Mouse (Mus musculus): ENCODE data around the gene Prr29.

The Prr29 gene

GRCm38 (mm10) chr11:106410011-106410410 lies 44.7 kb downstream of the Prr29 start:
- no peak for DNase-seq (ENCODE audit: extremely low spot score, low spot score)

DNA sequence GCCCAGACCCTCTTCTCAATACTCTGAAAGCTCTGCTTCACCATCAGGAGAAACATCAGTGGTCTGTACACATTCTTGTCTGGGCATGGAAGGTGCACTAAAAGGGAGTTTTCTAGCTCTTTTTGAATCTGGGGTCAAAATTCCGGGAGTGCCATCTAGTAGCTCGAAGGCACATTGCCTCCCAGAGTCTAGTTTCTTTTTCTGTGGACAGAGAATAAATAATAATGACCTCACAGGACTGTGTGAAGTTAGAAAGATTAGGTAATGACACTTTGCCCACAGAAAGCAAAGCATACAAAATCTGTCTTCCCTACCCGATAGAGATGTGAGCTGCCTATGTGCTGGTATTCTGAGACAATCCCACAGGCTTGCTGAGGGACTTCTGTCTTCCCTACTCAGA lies 45.2 kb downstream of the Prr29 start:
- DNase-seq (ENCODE audit: extremely low spot score, low spot score), result no peak

DNA sequence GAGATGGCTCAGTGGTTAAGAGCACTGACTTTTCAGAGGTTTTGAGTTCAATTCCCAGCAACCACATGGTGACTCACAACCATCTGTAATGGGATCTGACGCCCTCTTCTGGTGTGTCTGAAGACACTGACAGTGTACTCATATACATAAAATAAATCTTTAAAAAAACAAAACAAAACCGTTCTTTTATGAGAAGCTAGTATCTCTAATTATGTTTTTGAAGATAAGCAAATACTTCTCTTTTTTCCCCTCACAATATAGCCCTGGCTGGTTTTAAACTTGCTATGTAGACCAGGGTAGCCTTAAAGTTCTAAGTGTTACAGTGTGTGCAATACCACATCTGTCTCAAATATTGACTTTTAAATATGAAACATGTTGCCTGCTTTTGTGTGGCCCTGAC lies 45.9 kb downstream of the Prr29 start:
- no peak for DNase-seq (ENCODE audit: extremely low spot score, low spot score)

GRCm38 (mm10) chr11:106412641-106413360 lies 47.5 kb downstream of the Prr29 start:
- DNase-seq (ENCODE audit: extremely low spot score, low spot score), result no peak

- no peak for DNase-seq (ENCODE audit: extremely low spot score, low spot score)
These were observed 51.1 kb downstream of the Prr29 start for GRCm38 (mm10) chr11:106416331-106416730.

GRCm38 (mm10) chr11:106417860-106418259 lies 52.6 kb downstream of the Prr29 start:
- DNase-seq (ENCODE audit: extremely low spot score, low spot score), result no peak

GRCm38 (mm10) chr11:106418622-106419196 lies 53.4 kb downstream of the Prr29 start:
- DNase-seq (ENCODE audit: extremely low spot score, low spot score), result peak; percentile 87

GRCm38 (mm10) chr11:106419262-106420102 lies 54.2 kb downstream of the Prr29 start:
- DNase-seq (ENCODE audit: extremely low spot score, low spot score), result no peak

GRCm38 (mm10) chr11:106425201-106425600 lies 59.9 kb downstream of the Prr29 start:
- DNase-seq (ENCODE audit: extremely low spot score, low spot score), result no peak

GRCm38 (mm10) chr11:106426447-106426846 lies 61.2 kb downstream of the Prr29 start:
- no peak for DNase-seq (ENCODE audit: extremely low spot score, low spot score)
